Mouse (Mus musculus): Measurements from ENCODE around the gene Lrrc25. TPM values are rescaled to one million over a fixed set of nuclear protein-coding genes. Genes with fewer than 3 reads are reported as not detected.
A peak's percentile ranks its signal among the peaks of the same experiment; 100 is the strongest.

Lrrc25 gene
- total and polyA plus RNA-seq, 2 experiments from 2014 or later: 0.74 to 2.2 TPM

- Histone ChIP-seq H3K27ac (ENCODE audit: low read depth, low read length) (peak overlapping the region; percentile 52), H3K27me3 (ENCODE audit: insufficient read depth, low read length) (peaks cover 7% of the 10 kb centered on the region; the same call in 1 of the 2 replicates), H3K9me3 (ENCODE audit: low read length) (no peaks in the 10 kb centered on the region), H3K36me3 (ENCODE audit: insufficient read depth, low read length) (no peaks in the 10 kb centered on the region), H3K4me3 (ENCODE audit: low read depth, low read length) (peak overlapping the region; percentile 33), H3K4me1 (ENCODE audit: insufficient read depth, low read length) (no peaks in the 10 kb centered on the region), H3K4me2 (ENCODE audit: low read depth, low read length, poor library complexity, severe bottlenecking) (peak overlapping the region; percentile 60), H3K9ac (replicated peaks; ENCODE audit: low read length, poor library complexity, severe bottlenecking) (peak overlapping the region; percentile 29)
- under 1% methylated on average over 60 of the region's 60 CpGs for WGBS
- DNase-seq (ENCODE audit: low spot score): peak; percentile 91
- ATAC-seq (ENCODE audit: low FRiP score): peak; percentile 91
- peak; percentile 100 for TF ChIP-seq CTCF (IDR thresholded peaks at IDR 0.05)
Measured at GRCm38 (mm10) chr8:70629574-70630531, 13.9 kb downstream of the Lrrc25 start.

DNA sequence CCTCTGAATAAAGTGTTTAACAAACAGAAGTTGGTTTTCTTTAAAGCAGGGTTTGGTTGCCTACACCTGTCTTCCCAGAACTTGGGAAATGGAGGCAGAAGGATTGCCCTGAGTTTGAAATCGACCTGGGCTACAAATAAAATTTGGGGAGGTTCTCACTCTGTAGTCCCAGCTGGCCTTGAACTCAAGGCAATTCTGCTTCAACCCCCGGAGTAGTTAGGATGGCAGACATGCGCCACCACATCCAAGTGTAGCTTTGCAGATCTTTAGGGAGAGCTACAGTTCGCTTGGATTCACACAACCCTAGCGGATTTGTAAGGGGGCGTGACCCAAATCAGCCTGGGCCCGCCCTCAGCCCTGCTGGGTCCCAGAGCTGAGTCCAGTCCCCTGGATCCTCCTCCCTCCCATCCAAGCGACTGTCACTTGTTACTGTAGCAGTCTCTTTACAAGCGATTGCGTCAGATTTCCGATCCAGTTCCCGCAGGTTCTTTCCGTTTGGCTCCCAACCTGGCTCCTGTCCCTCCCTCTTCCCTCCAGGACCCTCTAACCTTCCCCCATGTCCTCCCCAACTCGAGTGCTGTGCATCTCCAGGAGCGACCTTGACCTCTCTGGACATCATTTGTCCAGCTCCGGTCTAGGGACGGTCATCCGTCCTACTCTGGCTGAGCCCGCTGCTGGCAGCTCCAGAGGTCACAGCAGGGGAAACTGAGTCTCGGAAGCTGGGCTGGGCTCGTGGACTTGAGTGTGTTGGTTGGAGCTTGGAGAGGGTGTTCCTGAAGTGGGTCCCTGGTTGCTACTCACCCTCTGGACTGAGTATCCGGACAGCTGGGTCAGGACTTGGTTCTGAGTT is 14.8 kb downstream of the Lrrc25 start:
- Histone ChIP-seq H3K27me3 (ENCODE audit: insufficient read depth, low read length) (peaks cover 7% of the 10 kb centered on the region; the same call in 1 of the 2 replicates), H3K4me2 (ENCODE audit: low read depth, low read length, poor library complexity, severe bottlenecking) (peak overlapping the region; percentile 60; the same call in 1 of the 2 replicates), H3K36me3 (ENCODE audit: insufficient read depth, low read length) (no peaks in the 10 kb centered on the region), H3K9ac (replicated peaks; ENCODE audit: low read length, poor library complexity, severe bottlenecking) (0 out of 2 replicates have a peak overlapping the region, but pooled peaks have one; percentile 4), H3K9me3 (ENCODE audit: low read length) (no peaks in the 10 kb centered on the region), H3K27ac (ENCODE audit: low read depth, low read length) (no peak overlapping the region), H3K4me1 (ENCODE audit: insufficient read depth, low read length) (no peaks in the 10 kb centered on the region), H3K4me3 (ENCODE audit: low read depth, low read length) (no peak overlapping the region)
- peak; percentile 45 for DNase-seq (ENCODE audit: low spot score)
- WGBS: 15% methylated on average over 22 of the region's 22 CpGs
- no peak for ATAC-seq (ENCODE audit: low FRiP score)
- TF ChIP-seq CTCF (IDR thresholded peaks at IDR 0.05): no peak

DNA sequence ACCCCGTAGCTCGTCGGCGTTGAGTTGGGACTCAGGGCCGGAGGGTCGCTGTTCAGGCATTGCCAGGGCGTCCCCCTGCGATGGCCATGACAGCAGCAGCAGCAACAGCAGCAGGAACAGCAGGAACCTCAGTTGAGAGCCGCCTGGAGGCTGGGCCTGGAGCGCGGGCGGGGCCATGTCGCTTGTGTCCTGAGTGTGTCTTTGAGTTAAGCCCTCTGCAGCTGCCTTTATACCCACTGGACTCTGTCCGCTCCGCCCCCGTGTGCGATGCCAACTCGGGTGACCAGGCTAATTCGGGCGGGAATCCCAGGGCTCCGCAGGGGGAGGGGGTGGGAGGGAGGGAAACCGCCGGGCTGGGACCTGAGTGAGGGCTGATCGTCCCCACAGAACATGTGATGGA is 15.5 kb downstream of the Lrrc25 start:
- no peak for ATAC-seq (ENCODE audit: low FRiP score)
- H3K36me3 ChIP-seq (ENCODE audit: insufficient read depth, low read length): no peaks in the 10 kb centered on the region

GRCm38 (mm10) chr8:70632346-70632892 is 16.5 kb downstream of the Lrrc25 start, which contains the start of gene Gdf15:
Gdf15 (minus strand) TSS chr8:70632456.
- WGBS: 82% methylated on average over 6 of the region's 6 CpGs
- Histone ChIP-seq H3K4me1 (ENCODE audit: insufficient read depth, low read length) (no peaks in the 10 kb centered on the region), H3K36me3 (ENCODE audit: insufficient read depth, low read length) (no peaks in the 10 kb centered on the region), H3K27ac (ENCODE audit: low read depth, low read length) (no peak within 1 kb of the TSS), H3K9me3 (ENCODE audit: low read length) (no peaks in the 10 kb centered on the region), H3K27me3 (ENCODE audit: insufficient read depth, low read length) (peaks cover 7% of the 10 kb centered on the region; the same call in 1 of the 2 replicates), H3K4me3 (ENCODE audit: low read depth, low read length) (no peak within 1 kb of the TSS), H3K4me2 (ENCODE audit: low read depth, low read length, poor library complexity, severe bottlenecking) (no peak within 1 kb of the TSS), H3K9ac (replicated peaks; ENCODE audit: low read length, poor library complexity, severe bottlenecking) (no peak within 1 kb of the TSS)
- DNase-seq (ENCODE audit: low spot score) (no peak), ATAC-seq (ENCODE audit: low FRiP score) (no peak)
- TF ChIP-seq CTCF (IDR thresholded peaks at IDR 0.05): no peak

More for the DNA sequence above, 15.5 kb downstream of the Lrrc25 start:
- no peak overlapping the region for H3K4me3 ChIP-seq (ENCODE audit: low read depth, low read length)
- H3K9me3 ChIP-seq (ENCODE audit: low read length): no peaks in the 10 kb centered on the region
- H3K9ac ChIP-seq (replicated peaks; ENCODE audit: low read length, poor library complexity, severe bottlenecking): no peak overlapping the region
- 17% methylated on average over 24 of the region's 24 CpGs for WGBS
- H3K27me3 ChIP-seq (ENCODE audit: insufficient read depth, low read length): peaks cover 7% of the 10 kb centered on the region; the same call in 1 of the 2 replicates
- H3K27ac ChIP-seq (ENCODE audit: low read depth, low read length): no peak overlapping the region
- TF ChIP-seq CTCF (IDR thresholded peaks at IDR 0.05): no peak
- DNase-seq (ENCODE audit: low spot score): no peak
- H3K4me1 ChIP-seq (ENCODE audit: insufficient read depth, low read length): no peaks in the 10 kb centered on the region
- no peak overlapping the region for H3K4me2 ChIP-seq (ENCODE audit: low read depth, low read length, poor library complexity, severe bottlenecking)

DNA sequence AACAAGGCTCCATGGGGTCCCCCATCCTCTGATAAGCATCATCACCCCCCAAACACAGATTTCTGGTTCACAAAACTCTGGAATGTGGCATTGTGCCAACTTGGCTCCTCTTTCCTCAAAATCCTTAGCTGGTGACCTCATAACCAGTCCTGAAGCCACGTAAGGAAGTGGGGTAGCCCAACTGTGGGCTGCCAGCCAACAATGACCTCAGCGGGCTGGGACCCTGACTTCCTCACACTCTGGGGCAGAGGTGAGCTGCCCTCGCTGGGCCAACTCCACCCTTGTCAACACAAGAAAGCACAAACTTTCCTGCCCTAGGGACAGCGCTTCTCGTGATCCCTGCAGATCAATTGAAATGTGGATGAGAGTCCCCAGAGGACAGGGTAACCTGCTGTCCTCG is 18.1 kb downstream of the Lrrc25 start:
- H3K4me3 ChIP-seq (ENCODE audit: low read depth, low read length): no peak overlapping the region
- no peak overlapping the region for H3K4me2 ChIP-seq (ENCODE audit: low read depth, low read length, poor library complexity, severe bottlenecking)
- no peak for TF ChIP-seq CTCF (IDR thresholded peaks at IDR 0.05)
- H3K4me1 ChIP-seq (ENCODE audit: insufficient read depth, low read length): no peaks in the 10 kb centered on the region
- H3K36me3 ChIP-seq (ENCODE audit: insufficient read depth, low read length): no peaks in the 10 kb centered on the region
- H3K9ac ChIP-seq (replicated peaks; ENCODE audit: low read length, poor library complexity, severe bottlenecking): no peak overlapping the region
- ATAC-seq (ENCODE audit: low FRiP score): no peak
- H3K27me3 ChIP-seq (ENCODE audit: insufficient read depth, low read length): peaks cover 7% of the 10 kb centered on the region; the same call in 1 of the 2 replicates
- WGBS: 54% methylated on average over 6 of the region's 6 CpGs
- H3K27ac ChIP-seq (ENCODE audit: low read depth, low read length): no peak overlapping the region
- H3K9me3 ChIP-seq (ENCODE audit: low read length): no peaks in the 10 kb centered on the region
- DNase-seq (ENCODE audit: low spot score): peak; percentile 21
